In the genomic region with DNA sequence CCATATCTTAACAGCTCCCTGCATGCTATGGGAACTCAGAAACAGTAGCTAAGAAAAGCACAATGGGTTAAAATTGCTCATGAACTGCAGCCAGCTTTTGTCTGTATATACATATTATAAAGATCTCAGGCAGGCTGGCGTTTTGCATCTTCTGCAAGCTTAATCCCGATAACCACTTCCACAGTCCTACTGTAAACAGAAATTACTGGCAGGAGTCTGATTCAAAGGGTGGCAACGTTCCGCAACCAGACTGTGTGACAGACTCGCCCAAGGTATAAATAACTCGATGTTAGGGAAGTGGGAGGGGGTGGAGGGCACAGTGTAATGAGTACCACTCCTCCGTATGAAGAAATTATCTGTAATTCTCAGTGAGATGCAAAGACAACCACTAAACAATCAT, we compare ENCODE assay signal across 22 mouse cellular contexts. TPM values are rescaled to one million over a fixed set of nuclear protein-coding genes. Genes with fewer than 3 reads are reported as not detected.
DNase-seq lines count a peak whose midpoint lies in the region; ATAC-seq and TF ChIP-seq lines count a peak whose summit lies in the region.
"Had no signal": no experiment of that assay in that cellular context is flagged by ENCODE, and none has a peak within 500 bp of the region (broad histone marks: within the 10 kb centered on the region; RNA-seq: fewer than 3 reads in every experiment).

No protein-coding gene starts in this region.

- no peak overlapping the region for H3K4me3 ChIP-seq in forebrain, embryonic 13.5 days
- no peak overlapping the region for H3K4me3 ChIP-seq in forebrain, embryonic 10.5 days
- no peak overlapping the region for H3K4me3 ChIP-seq in heart, postnatal 0 days (ENCODE audit: low read depth, low read length)
- H3K4me3 ChIP-seq in midbrain, embryonic 15.5 days: no peak overlapping the region
- no peak overlapping the region for H3K4me3 ChIP-seq in midbrain, embryonic 11.5 days (ENCODE audit: low read depth, low read length)
- H3K4me3 ChIP-seq: erythroblast, embryonic 14.5 days; hindbrain, embryonic 15.5 days; limb, embryonic 15.5 days; neural tube, embryonic 12.5 days had no signal

- no peaks in the 10 kb centered on the region for H3K27me3 ChIP-seq in forebrain, embryonic 13.5 days
- no peaks in the 10 kb centered on the region for H3K27me3 ChIP-seq in forebrain, embryonic 10.5 days (ENCODE audit: poor library complexity, severe bottlenecking)
- no peaks in the 10 kb centered on the region for H3K27me3 ChIP-seq in heart, postnatal 0 days (ENCODE audit: control insufficient read depth, insufficient read depth, low read length)
- H3K27me3 ChIP-seq in midbrain, embryonic 15.5 days (replicated peaks): no peaks in the 10 kb centered on the region
- no peaks in the 10 kb centered on the region for H3K27me3 ChIP-seq in midbrain, embryonic 11.5 days (ENCODE audit: control insufficient read depth, insufficient read depth, low read length)
- H3K27me3 ChIP-seq: CH12.LX; hindbrain, embryonic 15.5 days; neural tube, embryonic 12.5 days had no signal

- peak; percentile 41; the same call in 1 of the 2 replicates for ATAC-seq in forebrain, embryonic 13.5 days
- ATAC-seq in heart, postnatal 0 days (ENCODE audit: insufficient read depth, low read depth): 0 out of 2 replicates have a peak, but pooled peaks have one; percentile 39
- no peak for ATAC-seq in midbrain, embryonic 15.5 days (replicated peaks)
- ATAC-seq in midbrain, embryonic 11.5 days (ENCODE audit: low FRiP score): no peak
- ATAC-seq in megakaryocyte, adult 5-6 weeks (ENCODE audit: poor library complexity, severe bottlenecking): peak; percentile 54
- ATAC-seq: midbrain, embryonic 16.5 days had no signal

- peaks cover 32% of the 10 kb centered on the region for H3K4me1 ChIP-seq in forebrain, embryonic 13.5 days
- H3K4me1 ChIP-seq in forebrain, embryonic 10.5 days: peaks cover 13% of the 10 kb centered on the region
- H3K4me1 ChIP-seq in heart, postnatal 0 days (ENCODE audit: control insufficient read depth, insufficient read depth): peaks cover 31% of the 10 kb centered on the region
- H3K4me1 ChIP-seq in midbrain, embryonic 15.5 days: peaks cover 9% of the 10 kb centered on the region; the same call in 1 of the 2 replicates
- H3K4me1 ChIP-seq in midbrain, embryonic 11.5 days (ENCODE audit: control insufficient read depth, insufficient read depth, low read length): no peaks in the 10 kb centered on the region

- peak overlapping the region; percentile 16; the same call in 1 of the 2 replicates for H3K27ac ChIP-seq in forebrain, embryonic 13.5 days
- no peak overlapping the region for H3K27ac ChIP-seq in forebrain, embryonic 10.5 days
- peak overlapping the region; percentile 38 for H3K27ac ChIP-seq in heart, postnatal 0 days (ENCODE audit: low read depth)
- H3K27ac ChIP-seq in midbrain, embryonic 15.5 days: 0 out of 2 replicates have a peak overlapping the region, but pooled peaks have one; percentile 14
- H3K27ac ChIP-seq in midbrain, embryonic 11.5 days (ENCODE audit: low read depth, low read length): no peak overlapping the region
- H3K27ac ChIP-seq: hindbrain, embryonic 15.5 days; limb, embryonic 15.5 days; neural tube, embryonic 12.5 days had no signal

- intact Hi-C loops in heart, postnatal 25 days (cut with DNase I): no loop called here

- H3K9ac ChIP-seq in forebrain, embryonic 13.5 days: no peak overlapping the region
- no peak overlapping the region for H3K9ac ChIP-seq in heart, postnatal 0 days (replicated peaks; ENCODE audit: low read depth, low read length)
- H3K9ac ChIP-seq in midbrain, embryonic 15.5 days: no peak overlapping the region
- no peak overlapping the region for H3K9ac ChIP-seq in midbrain, embryonic 11.5 days (ENCODE audit: low read length)
- H3K9ac ChIP-seq: hindbrain, embryonic 15.5 days; limb, embryonic 15.5 days; neural tube, embryonic 12.5 days had no signal

- WGBS in forebrain, embryonic 13.5 days: 49% methylated on average over 7 of the region's 7 CpGs
- WGBS in forebrain, embryonic 10.5 days: 89% methylated on average over 7 of the region's 7 CpGs
- 17% methylated on average over 7 of the region's 7 CpGs for WGBS in heart, postnatal 0 days
- 58% methylated on average over 7 of the region's 7 CpGs for WGBS in midbrain, embryonic 15.5 days
- WGBS in midbrain, embryonic 11.5 days: 87% methylated on average over 7 of the region's 7 CpGs

- TF ChIP-seq CTCF in heart, postnatal 0 days (IDR thresholded peaks at IDR 0.05; ENCODE audit: low read depth): no peak

- no peak overlapping the region for H3K4me2 ChIP-seq in forebrain, embryonic 13.5 days
- H3K4me2 ChIP-seq in heart, postnatal 0 days (ENCODE audit: low read depth, low read length): no peak overlapping the region
- no peak overlapping the region for H3K4me2 ChIP-seq in midbrain, embryonic 15.5 days
- H3K4me2 ChIP-seq in midbrain, embryonic 11.5 days: no peak overlapping the region
- H3K4me2 ChIP-seq: hindbrain, embryonic 15.5 days; limb, embryonic 15.5 days; neural tube, embryonic 12.5 days had no signal

- H3K9me3 ChIP-seq in forebrain, embryonic 13.5 days (replicated peaks): no peaks in the 10 kb centered on the region
- no peaks in the 10 kb centered on the region for H3K9me3 ChIP-seq in forebrain, embryonic 10.5 days
- H3K9me3 ChIP-seq in heart, postnatal 0 days (replicated peaks; ENCODE audit: control insufficient read depth, low read length): no peaks in the 10 kb centered on the region
- no peaks in the 10 kb centered on the region for H3K9me3 ChIP-seq in midbrain, embryonic 15.5 days
- no peaks in the 10 kb centered on the region for H3K9me3 ChIP-seq in midbrain, embryonic 11.5 days (ENCODE audit: control insufficient read depth, low read length)
- H3K9me3 ChIP-seq: hindbrain, embryonic 15.5 days; limb, embryonic 15.5 days; neural tube, embryonic 12.5 days had no signal

- TF ChIP-seq EP300 in heart, postnatal 0 days (IDR thresholded peaks at IDR 0.05; ENCODE audit: low read depth): no peak

- no peaks in the 10 kb centered on the region for H3K36me3 ChIP-seq in forebrain, embryonic 13.5 days (ENCODE audit: poor library complexity, severe bottlenecking)
- peaks cover 11% of the 10 kb centered on the region for H3K36me3 ChIP-seq in forebrain, embryonic 10.5 days (replicated peaks)
- H3K36me3 ChIP-seq in heart, postnatal 0 days (replicated peaks; ENCODE audit: control insufficient read depth, insufficient read depth, low read length): no peaks in the 10 kb centered on the region
- no peaks in the 10 kb centered on the region for H3K36me3 ChIP-seq in midbrain, embryonic 15.5 days (replicated peaks)
- H3K36me3 ChIP-seq in midbrain, embryonic 11.5 days (ENCODE audit: control insufficient read depth, insufficient read depth, low read length): no peaks in the 10 kb centered on the region
- H3K36me3 ChIP-seq: hindbrain, embryonic 15.5 days; limb, embryonic 15.5 days; neural tube, embryonic 12.5 days had no signal

- no peak for DNase-seq in forebrain, embryonic 10.5 days (ENCODE audit: extremely low spot score, low spot score)
- DNase-seq in heart, postnatal 0 days (ENCODE audit: low spot score): no peak
- no peak for DNase-seq in heart, postnatal 25 days (ENCODE audit: low spot score)
- DNase-seq in midbrain, embryonic 11.5 days (ENCODE audit: low spot score, missing footprints): no peak
- no peak for DNase-seq in spleen, postnatal 4 days (ENCODE audit: low spot score in 2 of 2)
- DNase-seq: adrenal gland, adult 2 months; cerebellum, adult 11 months; cerebellum, postnatal 25 days; heart, postnatal 10 days; kidney, adult 18-20 months; layer of hippocampus, postnatal 36 days; lung, postnatal 4 days; thymus, adult 18-20 months had no signal

RNA-seq across cellular contexts. Expression of a gene that starts 55.9 kb away (rescaled TPM):
- 139 and 143 TPM in 2 replicates for polyA plus RNA-seq in forebrain, embryonic 13.5 days (2015; fragmentation: Nextera tagmentation; extraction: Ambion mirVana)
- polyA plus RNA-seq in forebrain, embryonic 10.5 days (2016; fragmentation: Nextera tagmentation; extraction: Ambion mirVana): 106 and 107 TPM in 2 replicates
- total RNA-seq in heart, postnatal 0 days (2014; rRNA removed; ENCODE audit: low replicate concordance): 89.5 and 118 TPM in 2 replicates
- 48.0 and 50.7 TPM in 2 replicates for polyA plus RNA-seq in heart, postnatal 0 days (2015; fragmentation: Nextera tagmentation; extraction: Ambion mirVana)
- 100 to 1,000 TPM in 1 of 2 experiments, 10 to 100 TPM in 1; 99.9 to 105 TPM for total RNA-seq in heart, postnatal 25 days (2021)
- polyA plus RNA-seq in midbrain, embryonic 15.5 days (2015; fragmentation: Nextera tagmentation; extraction: Ambion mirVana): 114 and 121 TPM in 2 replicates
- 117 and 130 TPM in 2 replicates for polyA plus RNA-seq in midbrain, embryonic 11.5 days (2014; fragmentation: Nextera tagmentation; extraction: Ambion mirVana)
- 74.0 and 88.0 TPM in 2 replicates for total RNA-seq in megakaryocyte, adult 5-6 weeks (2015)
- total RNA-seq in megakaryocyte, adult 5-6 weeks (2017): 77.4 and 95.4 TPM in 2 replicates

Comparison
In these comparisons a context has a peak if more than half of its experiments do, and no peak if none do; other contexts are left out.
1. H3K27ac ChIP-seq: peak in forebrain, embryonic 13.5 days (single experiment), heart, postnatal 0 days (single experiment) and midbrain, embryonic 15.5 days (single experiment); none in forebrain, embryonic 10.5 days (single experiment) and midbrain, embryonic 11.5 days (single experiment).
2. ATAC-seq: peak in forebrain, embryonic 13.5 days (single experiment), heart, postnatal 0 days (single experiment) and megakaryocyte, adult 5-6 weeks (single experiment); none in midbrain, embryonic 15.5 days (single experiment) and midbrain, embryonic 11.5 days (single experiment).